Mouse (Mus musculus) hindbrain, embryonic 14.5 days (tissue): ENCODE data around the gene Adamtsl5. TPM values are rescaled to one million over a fixed set of nuclear protein-coding genes. Genes with fewer than 3 reads are reported as not detected.

Experiments
- ATAC-seq: fragments of 200-750 bp; cut with Nextera tagmentation; 2 replicates; pipeline ENCODE4 v1.8.0; 2017; ENCODE audit warnings: moderate number of reproducible peaks, mild to moderate bottlenecking, moderate TSS enrichment, moderate library complexity; ENCODE audit not compliant: low FRiP score
- DNase-seq: peaks from one replicate; pipeline ENCODE4 v3.0.0-alpha.2; 2015; ENCODE audit warnings: low spot score
- H3K27ac ChIP-seq: fragments of 300-500 bp; sonication (generic); 2 replicates; pipeline ENCODE4 v1.5.1; 2014; ENCODE audit warnings: mild to moderate bottlenecking, moderate library complexity
- H3K27me3 ChIP-seq: fragments of 300-500 bp; sonication (generic); 2 replicates; pipeline ENCODE4 v1.6.1; 2014; ENCODE audit warnings: mild to moderate bottlenecking, low read length, mixed read lengths; ENCODE audit not compliant: control insufficient read depth, insufficient read depth
- H3K36me3 ChIP-seq: fragments of 300-500 bp; sonication (generic); replicated peaks from 2 replicates; pipeline ENCODE4 v1.6.1; 2014; ENCODE audit not compliant: control insufficient read depth, insufficient read depth
- H3K4me1 ChIP-seq: fragments of 300-500 bp; sonication (generic); replicated peaks from 2 replicates; pipeline ENCODE4 v1.6.1; 2014; ENCODE audit warnings: antibody characterized with exemption, low read length, mixed read lengths; ENCODE audit not compliant: control insufficient read depth, insufficient read depth
- H3K4me2 ChIP-seq: fragments of 300-500 bp; sonication (generic); replicated peaks from 2 replicates; pipeline ENCODE4 v1.6.1; 2014; ENCODE audit warnings: mild to moderate bottlenecking, moderate library complexity
- H3K4me3 ChIP-seq: fragments of 300-500 bp; sonication (generic); replicated peaks from 2 replicates; pipeline ENCODE4 v1.5.1; 2014; ENCODE audit warnings: mild to moderate bottlenecking, low read length
- H3K9ac ChIP-seq: fragments of 300-500 bp; sonication (generic); 2 replicates; pipeline ENCODE4 v1.6.1; 2014
- H3K9me3 ChIP-seq: fragments of 300-500 bp; sonication (generic); 2 replicates; pipeline ENCODE4 v1.6.1; 2016; ENCODE audit warnings: low read length; ENCODE audit not compliant: control insufficient read depth
- WGBS: fragments of 180-500 bp; shearing (Covaris S2); extraction: QIAGEN DNeasy Blood & Tissue Kit; methylation state at CpG from one replicate; pipeline ENCODE4 v1.1.7; 2014; 5-methylcytosine and 5-hydroxymethylcytosine counted together
- polyA plus RNA-seq: library from polyadenylated mRNA; unstranded; fragments of >200 nt; fragmentation: Nextera tagmentation; extraction: Ambion mirVana; gene quantifications from 2 replicates; pipeline ENCODE4 v1.2.1, GENCODE M21; 2014

Adamtsl5 gene
- polyA plus RNA-seq, 1 experiment from 2014 or later, result 0.84 TPM

DNA sequence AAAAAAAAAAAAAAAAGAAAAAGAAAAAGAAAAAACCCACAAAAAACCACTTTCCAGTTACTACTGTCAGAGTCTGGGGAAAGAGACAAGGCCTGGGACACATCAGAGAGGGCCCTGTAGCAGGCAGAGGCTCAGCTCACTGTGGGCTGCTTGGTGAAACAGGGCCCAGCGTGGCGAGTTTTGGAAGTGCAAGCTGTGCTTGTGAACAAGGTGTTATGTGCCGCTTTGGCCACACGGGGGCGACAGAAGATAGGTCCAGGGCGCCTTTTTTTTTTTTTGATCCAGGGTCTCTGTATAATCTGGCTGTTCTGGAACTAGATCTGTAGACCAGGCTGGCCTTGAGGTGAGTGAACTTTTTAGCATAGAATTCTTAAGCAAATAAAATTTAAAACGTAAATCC, 27.9 kb upstream of the Adamtsl5 start:
- Histone ChIP-seq H3K4me2 (no peak overlapping the region), H3K27me3 (no peaks in the 10 kb centered on the region), H3K27ac (no peak overlapping the region), H3K9ac (no peak overlapping the region), H3K4me3 (no peak overlapping the region), H3K4me1 (peaks cover 7% of the 10 kb centered on the region), H3K36me3 (peaks cover 18% of the 10 kb centered on the region), H3K9me3 (no peaks in the 10 kb centered on the region)
- WGBS, result 2% methylated on average over 7 of the region's 7 CpGs
- no peak for ATAC-seq
- peak; percentile 98 for DNase-seq

DNA sequence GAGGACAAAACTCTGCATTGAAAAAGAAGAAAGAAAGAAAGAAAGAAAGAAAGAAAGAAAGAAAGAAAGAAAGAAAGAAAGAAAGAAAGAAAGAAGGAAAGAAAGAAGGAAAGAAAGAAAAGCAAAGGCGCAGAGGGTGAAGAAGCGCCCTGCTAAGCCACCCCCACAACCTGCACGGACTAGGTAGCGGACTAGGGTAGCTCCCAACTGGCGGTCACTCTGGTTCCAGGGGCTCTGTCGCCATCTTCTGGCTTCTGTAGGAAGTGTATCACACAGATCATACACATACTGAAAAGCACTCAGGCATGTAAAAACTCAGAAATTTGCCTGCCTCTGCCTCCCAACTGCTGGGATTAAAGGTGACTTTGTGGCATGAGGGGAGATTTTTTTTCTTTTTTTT, 25.9 kb upstream of the Adamtsl5 start:
- Histone ChIP-seq H3K36me3 (no peaks in the 10 kb centered on the region; the same call in 1 of the 2 replicates), H3K4me1 (peaks cover 10% of the 10 kb centered on the region), H3K27me3 (no peaks in the 10 kb centered on the region), H3K9ac (no peak overlapping the region), H3K4me2 (no peak overlapping the region), H3K4me3 (no peak overlapping the region), H3K27ac (no peak overlapping the region), H3K9me3 (no peaks in the 10 kb centered on the region)
- ATAC-seq, result no peak
- WGBS, result 17% methylated on average over 6 of the region's 6 CpGs
- no peak for DNase-seq

DNA sequence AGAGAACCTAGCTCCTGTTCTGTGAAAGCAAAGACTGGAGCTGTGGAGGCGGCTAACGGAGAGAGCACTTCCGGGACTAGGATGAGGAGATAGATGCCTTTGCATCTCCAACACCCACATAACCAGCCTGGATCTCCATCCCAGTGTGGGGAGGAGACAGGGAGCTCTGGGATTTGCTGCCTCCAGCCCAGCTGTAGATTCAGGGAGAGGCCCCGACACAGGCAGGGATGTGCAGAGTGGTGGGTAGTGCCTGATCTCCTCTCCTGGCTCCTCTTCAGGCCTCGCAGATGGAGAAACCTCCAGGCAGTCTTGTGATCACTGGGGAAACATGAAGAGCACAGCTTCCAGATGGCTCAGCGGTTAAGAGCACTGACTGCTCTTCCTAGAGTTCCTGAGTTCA, 24.5 kb upstream of the Adamtsl5 start:
- H3K36me3 ChIP-seq, result no peaks in the 10 kb centered on the region
- H3K4me2 ChIP-seq, result no peak overlapping the region
- peaks cover 10% of the 10 kb centered on the region for H3K4me1 ChIP-seq
- no peak overlapping the region for H3K4me3 ChIP-seq
- WGBS, result 78% methylated on average over 6 of the region's 6 CpGs
- DNase-seq, result no peak
- H3K27me3 ChIP-seq, result no peaks in the 10 kb centered on the region
- H3K27ac ChIP-seq, result no peak overlapping the region
- no peaks in the 10 kb centered on the region for H3K9me3 ChIP-seq
- H3K9ac ChIP-seq, result no peak overlapping the region
- ATAC-seq, result no peak

DNA sequence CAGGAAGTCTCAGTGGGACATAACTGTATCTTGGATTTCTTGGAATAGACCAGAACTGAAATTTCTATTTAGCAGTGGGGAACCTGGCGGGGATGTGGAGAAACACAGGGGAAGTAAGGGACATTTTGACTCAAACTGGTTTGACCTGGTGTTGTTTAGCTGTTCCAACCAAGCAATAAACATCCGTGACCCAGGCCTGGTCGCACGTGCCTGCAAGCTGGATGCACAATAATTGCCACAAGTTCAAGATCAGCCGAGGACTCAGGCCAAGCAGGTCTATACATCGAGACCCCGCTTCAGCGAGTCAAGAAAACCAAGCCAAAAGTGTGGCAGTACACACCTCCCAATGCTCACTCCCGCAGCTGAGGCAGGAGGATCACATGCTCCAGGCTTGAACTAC, 23.8 kb upstream of the Adamtsl5 start:
- Histone ChIP-seq H3K27ac (0 out of 2 replicates have a peak overlapping the region, but pooled peaks have one; percentile 43), H3K27me3 (no peaks in the 10 kb centered on the region), H3K4me1 (peaks cover 10% of the 10 kb centered on the region), H3K36me3 (no peaks in the 10 kb centered on the region), H3K9me3 (no peaks in the 10 kb centered on the region), H3K9ac (peak overlapping the region; percentile 49), H3K4me2 (peak overlapping the region; percentile 43), H3K4me3 (peak overlapping the region; percentile 15)
- DNase-seq, result no peak
- WGBS, result 56% methylated on average over 9 of the region's 9 CpGs
- ATAC-seq, result no peak

DNA sequence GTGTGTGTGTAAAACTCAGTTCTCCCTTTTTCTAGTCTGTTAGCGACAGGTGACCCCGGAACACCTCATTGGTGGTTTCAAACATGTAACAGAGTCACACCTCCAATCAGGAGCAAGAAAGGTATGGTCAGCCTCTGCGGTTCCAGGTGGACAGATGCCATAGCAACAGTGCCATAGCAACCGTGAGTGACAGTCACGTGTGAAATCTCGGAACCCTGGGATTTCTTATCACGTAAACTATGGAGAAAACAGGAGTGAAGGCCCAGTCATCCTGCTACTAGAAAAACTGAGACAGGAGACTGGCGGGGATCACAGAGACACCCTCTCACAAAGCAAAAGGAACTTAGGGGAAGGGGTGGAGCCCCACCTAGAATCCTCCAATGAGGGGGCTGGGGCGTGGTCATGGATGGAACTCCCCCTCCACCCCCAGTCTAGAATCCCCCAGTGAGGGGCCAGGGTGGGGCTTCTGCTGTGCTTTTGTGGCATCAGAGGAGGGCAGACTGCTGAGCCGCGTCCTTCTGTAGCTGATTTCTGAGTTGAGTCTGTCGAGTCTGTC, 23.3 kb upstream of the Adamtsl5 start:
- ATAC-seq, result peak; percentile 78
- 4% methylated on average over 12 of the region's 12 CpGs for WGBS
- peak overlapping the region; percentile 15 for H3K4me3 ChIP-seq

DNA sequence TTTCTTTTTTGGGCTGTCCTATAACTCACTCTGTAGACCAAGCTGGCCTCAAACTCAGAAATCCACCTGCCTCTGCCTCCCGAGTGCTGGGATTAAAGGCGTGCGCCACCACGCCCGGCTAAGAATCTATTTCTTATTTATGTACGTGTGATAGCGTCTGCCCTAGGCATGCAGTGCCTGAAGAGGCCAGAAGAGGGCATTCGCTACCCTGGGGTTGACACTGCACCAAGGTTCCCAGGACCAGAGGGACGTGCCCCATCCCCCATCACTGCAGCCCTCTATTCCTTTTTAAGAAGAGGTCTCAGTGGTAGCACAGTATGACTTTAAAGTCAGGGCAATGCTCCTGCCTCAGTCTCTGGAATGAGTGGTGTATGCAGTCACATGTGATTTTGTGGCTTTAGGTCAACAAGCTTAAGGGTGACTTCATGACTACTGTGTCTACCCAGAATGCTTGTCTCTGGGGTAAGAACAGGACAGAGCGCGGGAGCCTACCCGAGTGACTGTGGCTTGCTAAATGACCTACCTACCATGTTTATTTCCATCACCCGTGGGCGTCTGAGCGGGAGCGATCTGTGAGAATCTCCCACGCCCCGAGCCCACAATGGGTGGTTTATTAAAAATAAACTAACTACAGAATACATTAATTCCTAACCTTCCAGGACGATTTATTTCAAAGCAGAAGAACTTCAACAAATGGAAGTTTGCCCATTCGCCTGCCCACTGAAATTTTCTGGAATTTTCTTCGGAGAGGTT, 22.0 kb upstream of the Adamtsl5 start:
- no peak overlapping the region for H3K27ac ChIP-seq
- no peaks in the 10 kb centered on the region for H3K36me3 ChIP-seq
- H3K27me3 ChIP-seq, result no peaks in the 10 kb centered on the region
- H3K9me3 ChIP-seq, result no peaks in the 10 kb centered on the region
- 81% methylated on average over 21 of the region's 21 CpGs for WGBS
- no peak overlapping the region for H3K9ac ChIP-seq
- DNase-seq (no peak), ATAC-seq (no peak)
- H3K4me2 ChIP-seq, result no peak overlapping the region
- no peak overlapping the region for H3K4me3 ChIP-seq
- H3K4me1 ChIP-seq, result peaks cover 10% of the 10 kb centered on the region

More for the DNA sequence above, 23.3 kb upstream of the Adamtsl5 start:
- H3K9me3 ChIP-seq, result no peaks in the 10 kb centered on the region
- peak overlapping the region; percentile 43 for H3K4me2 ChIP-seq
- 0 out of 2 replicates have a peak overlapping the region, but pooled peaks have one; percentile 43 for H3K27ac ChIP-seq
- H3K9ac ChIP-seq, result peak overlapping the region; percentile 49
- H3K27me3 ChIP-seq, result no peaks in the 10 kb centered on the region
- DNase-seq, result peak; percentile 55
- no peaks in the 10 kb centered on the region for H3K36me3 ChIP-seq
- peaks cover 10% of the 10 kb centered on the region for H3K4me1 ChIP-seq

DNA sequence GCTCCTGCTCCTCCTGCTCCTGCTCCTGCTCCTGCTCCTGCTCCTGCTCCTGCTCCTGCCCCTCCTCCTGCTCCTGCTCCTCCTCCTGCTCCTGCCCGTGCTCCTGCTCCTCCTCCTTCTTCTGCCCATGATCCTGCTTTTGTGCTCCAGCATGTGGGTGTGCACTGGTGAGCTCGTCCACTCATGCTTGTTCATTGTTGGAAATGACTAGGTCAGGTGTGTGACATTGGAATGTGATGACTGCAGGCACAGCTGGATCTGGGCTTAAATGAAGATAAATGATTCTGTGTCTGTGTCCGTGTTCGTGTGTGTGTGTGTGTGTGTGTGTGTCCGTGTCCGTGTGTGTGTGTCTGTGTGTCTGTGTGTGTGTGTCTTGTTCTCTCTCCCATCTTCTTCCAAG, 20.2 kb upstream of the Adamtsl5 start:
- WGBS, result 87% methylated on average over 6 of the region's 6 CpGs
- DNase-seq (no peak), ATAC-seq (no peak)
- Histone ChIP-seq H3K9ac (no peak overlapping the region), H3K9me3 (no peaks in the 10 kb centered on the region), H3K4me3 (no peak overlapping the region), H3K27me3 (no peaks in the 10 kb centered on the region), H3K36me3 (no peaks in the 10 kb centered on the region), H3K27ac (no peak overlapping the region), H3K4me2 (no peak overlapping the region), H3K4me1 (peaks cover 10% of the 10 kb centered on the region)

DNA sequence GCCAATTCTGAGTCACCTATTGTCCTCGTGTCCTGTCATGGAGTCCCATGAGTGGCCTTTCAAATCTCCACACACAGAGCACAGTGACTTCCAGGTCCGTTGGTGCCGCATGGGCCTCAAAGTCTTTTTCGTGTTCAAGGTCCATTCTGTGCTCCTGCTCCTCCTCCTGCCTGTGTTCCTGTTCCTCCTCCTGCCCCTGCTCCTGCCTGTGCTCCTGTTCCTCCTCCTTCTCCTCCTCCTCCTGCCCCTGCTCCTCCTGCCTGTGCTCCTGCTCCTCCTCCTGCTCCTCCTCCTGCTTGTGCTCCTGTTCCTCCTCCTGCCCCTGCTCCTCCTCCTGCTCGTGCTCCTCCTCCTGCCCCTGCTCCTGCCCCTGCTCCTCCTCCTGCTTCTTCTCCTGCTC, 19.7 kb upstream of the Adamtsl5 start:
- Histone ChIP-seq H3K9me3 (no peaks in the 10 kb centered on the region), H3K36me3 (no peaks in the 10 kb centered on the region), H3K27ac (no peak overlapping the region), H3K4me3 (no peak overlapping the region), H3K4me2 (no peak overlapping the region), H3K9ac (no peak overlapping the region), H3K27me3 (no peaks in the 10 kb centered on the region), H3K4me1 (peaks cover 10% of the 10 kb centered on the region)
- 78% methylated on average over 5 of the region's 5 CpGs for WGBS
- no peak for ATAC-seq
- no peak for DNase-seq

DNA sequence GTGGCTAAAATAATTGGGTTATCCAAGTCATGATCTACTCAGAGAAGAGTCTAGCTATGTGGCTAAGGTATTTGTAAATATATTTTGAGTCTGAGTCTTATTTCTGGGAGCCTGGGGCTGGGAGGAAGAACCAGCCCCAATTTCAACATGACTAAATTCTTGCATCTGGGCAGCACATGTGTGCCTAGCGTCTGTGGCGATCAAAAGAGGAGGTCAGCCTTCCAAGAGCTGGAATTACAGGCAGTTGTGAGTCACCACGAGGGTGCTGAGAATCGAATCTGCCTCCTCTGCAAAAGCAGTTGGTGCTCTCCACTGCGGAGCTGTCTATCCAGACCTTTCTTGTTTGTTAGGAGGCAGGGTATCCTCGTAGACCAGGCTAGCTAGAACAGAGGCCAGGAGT, 17.5 kb upstream of the Adamtsl5 start:
- no peak overlapping the region for H3K27ac ChIP-seq
- H3K4me2 ChIP-seq, result no peak overlapping the region
- 71% methylated on average over 6 of the region's 6 CpGs for WGBS
- no peaks in the 10 kb centered on the region for H3K36me3 ChIP-seq
- H3K27me3 ChIP-seq, result no peaks in the 10 kb centered on the region
- no peak overlapping the region for H3K4me3 ChIP-seq
- ATAC-seq (no peak), DNase-seq (no peak)
- H3K4me1 ChIP-seq, result no peaks in the 10 kb centered on the region
- H3K9me3 ChIP-seq, result no peaks in the 10 kb centered on the region
- H3K9ac ChIP-seq, result no peak overlapping the region
